7 mouse cellular contexts compared by ENCODE assay signal in the genomic region with DNA sequence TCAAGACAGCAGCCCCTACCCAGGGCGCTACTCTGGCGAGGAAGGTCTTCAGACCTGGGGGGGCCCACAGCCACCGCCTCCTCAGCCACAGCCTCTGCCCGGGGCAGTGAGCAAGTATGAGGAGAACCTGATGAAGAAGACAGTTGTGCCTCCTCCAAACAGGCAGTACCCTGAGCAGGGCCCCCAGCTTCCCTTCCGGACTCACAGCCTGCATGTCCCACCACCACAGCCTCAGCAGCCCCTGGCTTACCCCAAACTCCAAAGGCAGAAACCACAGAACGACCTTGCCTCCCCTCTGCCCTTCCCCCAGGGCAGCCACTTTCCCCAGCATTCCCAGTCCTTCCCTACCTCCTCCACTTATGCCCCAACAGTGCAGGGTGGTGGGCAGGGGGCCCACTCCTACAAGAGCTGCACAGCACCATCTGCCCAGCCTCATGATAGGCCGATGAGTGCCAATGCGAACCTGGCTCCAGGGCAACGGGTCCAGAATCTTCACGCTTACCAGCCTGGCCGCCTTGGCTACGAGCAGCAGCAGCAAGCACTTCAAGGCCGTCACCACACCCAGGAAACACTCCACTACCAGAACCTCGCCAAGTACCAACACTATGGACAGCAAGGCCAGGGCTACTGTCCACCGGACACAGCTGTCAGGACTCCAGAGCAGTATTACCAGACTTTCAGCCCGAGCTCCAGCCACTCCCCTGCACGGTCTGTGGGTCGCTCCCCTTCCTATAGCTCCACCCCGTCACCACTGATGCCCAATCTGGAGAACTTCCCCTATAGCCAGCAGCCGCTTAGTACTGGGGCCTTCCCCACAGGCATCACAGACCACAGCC. TPM values are rescaled to one million over a fixed set of nuclear protein-coding genes. Genes with fewer than 3 reads are reported as not detected.
DNase-seq lines count a peak whose midpoint lies in the region; ATAC-seq lines count a peak whose summit lies in the region.

No protein-coding gene starts in this region.

- 83% methylated on average over 20 of the region's 20 CpGs for WGBS in embryonic facial prominence, embryonic 12.5 days
- WGBS in kidney, embryonic 15.5 days: 72% methylated on average over 20 of the region's 20 CpGs

- no peak for ATAC-seq in embryonic facial prominence, embryonic 12.5 days (ENCODE audit: insufficient number of reproducible peaks, insufficient read depth, low FRiP score, low TSS enrichment)
- ATAC-seq in kidney, embryonic 15.5 days (replicated peaks; ENCODE audit: low FRiP score): no peak

- H3K36me3 ChIP-seq in embryonic facial prominence, embryonic 12.5 days: peaks cover 57% of the 10 kb centered on the region
- peaks cover 93% of the 10 kb centered on the region for H3K36me3 ChIP-seq in megakaryocyte, embryonic 14.5 days (replicated peaks; ENCODE audit: low read length)
- peaks cover 57% of the 10 kb centered on the region for H3K36me3 ChIP-seq in kidney, embryonic 15.5 days

- H3K4me2 ChIP-seq in embryonic facial prominence, embryonic 12.5 days (replicated peaks): no peak overlapping the region
- H3K4me2 ChIP-seq in kidney, embryonic 15.5 days: no peak overlapping the region

- peak overlapping the region; percentile 55; the same call in 1 of the 2 replicates for H3K27ac ChIP-seq in embryonic facial prominence, embryonic 12.5 days
- H3K27ac ChIP-seq in kidney, embryonic 15.5 days: no peak overlapping the region

- no peak overlapping the region for H3K4me3 ChIP-seq in embryonic facial prominence, embryonic 12.5 days
- peak overlapping the region; percentile 89 for H3K4me3 ChIP-seq in megakaryocyte, embryonic 14.5 days (replicated peaks)
- no peak overlapping the region for H3K4me3 ChIP-seq in kidney, embryonic 15.5 days (replicated peaks)

- no peak overlapping the region; the same call in 1 of the 2 replicates for H3K9ac ChIP-seq in embryonic facial prominence, embryonic 12.5 days
- H3K9ac ChIP-seq in kidney, embryonic 15.5 days: no peak overlapping the region

- no peaks in the 10 kb centered on the region for H3K27me3 ChIP-seq in embryonic facial prominence, embryonic 12.5 days
- no peaks in the 10 kb centered on the region for H3K27me3 ChIP-seq in megakaryocyte, embryonic 14.5 days (replicated peaks)
- H3K27me3 ChIP-seq in kidney, embryonic 15.5 days: no peaks in the 10 kb centered on the region

- H3K9me3 ChIP-seq in embryonic facial prominence, embryonic 12.5 days: no peaks in the 10 kb centered on the region
- no peaks in the 10 kb centered on the region for H3K9me3 ChIP-seq in megakaryocyte, embryonic 14.5 days
- H3K9me3 ChIP-seq in kidney, embryonic 15.5 days (replicated peaks): no peaks in the 10 kb centered on the region

- DNase-seq in spleen, adult 18-20 months: peak; percentile 47 to 49
- DNase-seq in spleen, adult 12 weeks (ENCODE audit: low spot score): no peak
- DNase-seq in layer of hippocampus, adult 8-10 months (ENCODE audit: low spot score in 2 of 2): peak; percentile 64 to 65
- peak; percentile 47 for DNase-seq in thymus, postnatal 25 days

- peaks cover 47% of the 10 kb centered on the region for H3K4me1 ChIP-seq in embryonic facial prominence, embryonic 12.5 days
- peaks cover 100% of the 10 kb centered on the region for H3K4me1 ChIP-seq in megakaryocyte, embryonic 14.5 days
- peaks cover 65% of the 10 kb centered on the region for H3K4me1 ChIP-seq in kidney, embryonic 15.5 days

RNA-seq across cellular contexts. Expression of a gene that starts 36.8 kb away (rescaled TPM):
- 54.8 and 56.6 TPM in 2 replicates for polyA plus RNA-seq in embryonic facial prominence, embryonic 12.5 days (2016; fragmentation: Nextera tagmentation; extraction: Ambion mirVana)
- 100 to 1,000 TPM in 2 of 4 experiments, 10 to 100 TPM in 2; 84.3 to 119 (median 101) TPM for total RNA-seq in layer of hippocampus, adult 8-10 months (2022)
- 138 and 188 TPM in 2 replicates for polyA plus RNA-seq in megakaryocyte, embryonic 14.5 days (2012; ENCODE audit: insufficient read depth, low replicate concordance)
- 56.3 and 60.0 TPM in 2 replicates for polyA plus RNA-seq in kidney, embryonic 15.5 days (2015; fragmentation: Nextera tagmentation; extraction: Ambion mirVana)
